Mouse (Mus musculus): ENCODE measurements around the gene Wscd2. TPM values are rescaled to one million over a fixed set of nuclear protein-coding genes. Genes with fewer than 3 reads are reported as not detected.

Wscd2 gene
- polyA plus RNA-seq, 2 experiments: 8.4 to 12.5 TPM

- DNase-seq (ENCODE audit: low spot score) (no peak), ATAC-seq (ENCODE audit: low FRiP score, low read depth) (no peak)
- Histone ChIP-seq H3K36me3 (ENCODE audit: control insufficient read depth, insufficient read depth, low read length) (no peaks in the 10 kb centered on the region), H3K9me3 (ENCODE audit: control insufficient read depth, low read length) (no peaks in the 10 kb centered on the region), H3K9ac (ENCODE audit: low read depth, low read length, severe bottlenecking) (no peak overlapping the region), H3K27me3 (ENCODE audit: control insufficient read depth, insufficient read depth, low read length) (no peaks in the 10 kb centered on the region), H3K4me1 (ENCODE audit: control insufficient read depth, insufficient read depth, low read length) (peaks cover 8% of the 10 kb centered on the region; the same call in 1 of the 2 replicates), H3K4me2 (replicated peaks; ENCODE audit: low read depth, low read length, severe bottlenecking) (no peak overlapping the region), H3K4me3 (replicated peaks; ENCODE audit: low read length) (no peak overlapping the region), H3K27ac (replicated peaks; ENCODE audit: low read depth, low read length) (no peak overlapping the region)
- no peak for TF ChIP-seq POLR2A (IDR thresholded peaks at IDR 0.05; ENCODE audit: borderline replicate concordance, extremely low read depth, insufficient read depth, insufficient read length)
- 13% methylated on average over 6 of the region's 6 CpGs for WGBS
Observed at GRCm38 (mm10) chr5:113591751-113592230, 101.7 kb downstream of the Wscd2 start.

- H3K4me3 ChIP-seq (replicated peaks; ENCODE audit: low read length): no peak overlapping the region
- H3K27me3 ChIP-seq (ENCODE audit: control insufficient read depth, insufficient read depth, low read length): no peaks in the 10 kb centered on the region
- DNase-seq (ENCODE audit: low spot score) (no peak), ATAC-seq (ENCODE audit: low FRiP score, low read depth) (no peak)
- H3K4me1 ChIP-seq (ENCODE audit: control insufficient read depth, insufficient read depth, low read length): peaks cover 8% of the 10 kb centered on the region; the same call in 1 of the 2 replicates
- no peaks in the 10 kb centered on the region for H3K36me3 ChIP-seq (ENCODE audit: control insufficient read depth, insufficient read depth, low read length)
- 85% methylated on average over 6 of the region's 6 CpGs for WGBS
- H3K9me3 ChIP-seq (ENCODE audit: control insufficient read depth, low read length): no peaks in the 10 kb centered on the region
- no peak overlapping the region for H3K4me2 ChIP-seq (replicated peaks; ENCODE audit: low read depth, low read length, severe bottlenecking)
- H3K27ac ChIP-seq (replicated peaks; ENCODE audit: low read depth, low read length): no peak overlapping the region
- H3K9ac ChIP-seq (ENCODE audit: low read depth, low read length, severe bottlenecking): no peak overlapping the region
- no peak for TF ChIP-seq POLR2A (IDR thresholded peaks at IDR 0.05; ENCODE audit: borderline replicate concordance, extremely low read depth, insufficient read depth, insufficient read length)
Observed at GRCm38 (mm10) chr5:113593911-113594705, 104.0 kb downstream of the Wscd2 start.

- H3K4me3 ChIP-seq (replicated peaks; ENCODE audit: low read length): no peak overlapping the region
- 83% methylated on average over 8 of the region's 9 CpGs for WGBS
- no peak for TF ChIP-seq POLR2A (IDR thresholded peaks at IDR 0.05; ENCODE audit: borderline replicate concordance, extremely low read depth, insufficient read depth, insufficient read length)
- ATAC-seq (ENCODE audit: low FRiP score, low read depth) (no peak), DNase-seq (ENCODE audit: low spot score) (no peak)
- H3K4me1 ChIP-seq (ENCODE audit: control insufficient read depth, insufficient read depth, low read length): peaks cover 4% of the 10 kb centered on the region; the same call in 1 of the 2 replicates
- no peak overlapping the region for H3K9ac ChIP-seq (ENCODE audit: low read depth, low read length, severe bottlenecking)
- no peaks in the 10 kb centered on the region for H3K9me3 ChIP-seq (ENCODE audit: control insufficient read depth, low read length)
- H3K27me3 ChIP-seq (ENCODE audit: control insufficient read depth, insufficient read depth, low read length): no peaks in the 10 kb centered on the region
- no peaks in the 10 kb centered on the region for H3K36me3 ChIP-seq (ENCODE audit: control insufficient read depth, insufficient read depth, low read length)
- H3K4me2 ChIP-seq (replicated peaks; ENCODE audit: low read depth, low read length, severe bottlenecking): no peak overlapping the region
- H3K27ac ChIP-seq (replicated peaks; ENCODE audit: low read depth, low read length): no peak overlapping the region
Observed at GRCm38 (mm10) chr5:113596252-113596651, 106.1 kb downstream of the Wscd2 start.

- Histone ChIP-seq H3K36me3 (ENCODE audit: control insufficient read depth, insufficient read depth, low read length) (no peaks in the 10 kb centered on the region), H3K9ac (ENCODE audit: low read depth, low read length, severe bottlenecking) (no peak overlapping the region), H3K9me3 (ENCODE audit: control insufficient read depth, low read length) (no peaks in the 10 kb centered on the region), H3K4me1 (ENCODE audit: control insufficient read depth, insufficient read depth, low read length) (0 out of 2 replicates have a peak, but pooled peaks cover 3% of the 10 kb centered on the region), H3K27ac (replicated peaks; ENCODE audit: low read depth, low read length) (no peak overlapping the region), H3K4me2 (replicated peaks; ENCODE audit: low read depth, low read length, severe bottlenecking) (no peak overlapping the region), H3K27me3 (ENCODE audit: control insufficient read depth, insufficient read depth, low read length) (no peaks in the 10 kb centered on the region), H3K4me3 (replicated peaks; ENCODE audit: low read length) (no peak overlapping the region)
- no peak for ATAC-seq (ENCODE audit: low FRiP score, low read depth)
- DNase-seq (ENCODE audit: low spot score): no peak
- 44% methylated on average over 9 of the region's 9 CpGs for WGBS
- no peak for TF ChIP-seq POLR2A (IDR thresholded peaks at IDR 0.05; ENCODE audit: borderline replicate concordance, extremely low read depth, insufficient read depth, insufficient read length)
Observed at GRCm38 (mm10) chr5:113596780-113597353, 106.7 kb downstream of the Wscd2 start.

GRCm38 (mm10) chr5:113600181-113600580, 110.0 kb downstream of the Wscd2 start:
- Histone ChIP-seq H3K27me3 (ENCODE audit: control insufficient read depth, insufficient read depth, low read length) (no peaks in the 10 kb centered on the region), H3K9ac (ENCODE audit: low read depth, low read length, severe bottlenecking) (no peak overlapping the region), H3K4me1 (ENCODE audit: control insufficient read depth, insufficient read depth, low read length) (no peaks in the 10 kb centered on the region), H3K4me3 (replicated peaks; ENCODE audit: low read length) (no peak overlapping the region), H3K36me3 (ENCODE audit: control insufficient read depth, insufficient read depth, low read length) (no peaks in the 10 kb centered on the region), H3K4me2 (replicated peaks; ENCODE audit: low read depth, low read length, severe bottlenecking) (no peak overlapping the region), H3K9me3 (ENCODE audit: control insufficient read depth, low read length) (no peaks in the 10 kb centered on the region), H3K27ac (replicated peaks; ENCODE audit: low read depth, low read length) (no peak overlapping the region)
- ATAC-seq (ENCODE audit: low FRiP score, low read depth) (no peak), DNase-seq (ENCODE audit: low spot score) (no peak)
- 66% methylated on average over 3 of the region's 3 CpGs for WGBS
- TF ChIP-seq POLR2A (IDR thresholded peaks at IDR 0.05; ENCODE audit: borderline replicate concordance, extremely low read depth, insufficient read depth, insufficient read length): no peak

Measured in limb, embryonic 14.5 days (tissue).